Mouse (Mus musculus): Measurements from ENCODE around the gene Ehd4.

GRCm38 (mm10) chr2:120203742-120204141 lies 49.3 kb upstream of the Ehd4 start:
- TF ChIP-seq POLR2A (IDR thresholded peaks at IDR 0.05; ENCODE audit: insufficient read length, low read depth) (no peak), MYOG (IDR thresholded peaks at IDR 0.05; ENCODE audit: control insufficient read depth in 1 of 3, insufficient read depth in 1 of 3, insufficient read length in 2 of 3, low read depth in 2 of 3) (no peak), SRF (IDR thresholded peaks at IDR 0.05; ENCODE audit: control insufficient read depth, insufficient read length, low read depth) (no peak), TCF3 (IDR thresholded peaks at IDR 0.05; ENCODE audit: insufficient read length, low read depth) (no peak), E2F4 (IDR thresholded peaks at IDR 0.05; ENCODE audit: insufficient read depth) (no peak), MAX (IDR thresholded peaks at IDR 0.05; ENCODE audit: low read depth) (no peak), POLR2AphosphoS2 (IDR thresholded peaks at IDR 0.05; ENCODE audit: insufficient read length, low read depth) (no peak)

Measured in myocyte (in vitro differentiated cells).